In the genomic region with DNA sequence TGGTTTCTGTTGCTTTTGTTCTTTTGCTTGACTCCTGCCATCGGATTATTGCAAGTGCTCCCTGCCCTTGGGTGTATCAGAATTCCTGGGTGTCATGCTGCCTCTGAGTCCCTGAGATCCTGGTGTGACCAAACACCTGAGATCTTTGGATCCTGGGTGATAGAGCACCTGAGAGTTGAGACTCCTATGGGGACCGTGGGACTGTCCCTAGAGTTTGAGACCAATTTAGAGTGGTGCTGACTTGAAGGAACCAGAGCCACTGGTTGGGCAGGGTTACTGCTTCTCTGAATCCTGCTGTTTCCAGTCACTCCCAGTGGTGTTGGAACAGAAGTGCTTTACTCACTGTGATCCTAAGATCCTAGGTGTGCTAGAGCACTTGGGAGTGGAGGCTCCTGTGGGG, we compare ENCODE assay signal across 22 mouse cellular contexts.
A peak's percentile ranks its signal among the peaks of the same experiment; 100 is the strongest.
DNase-seq lines count a peak whose midpoint lies in the region; ATAC-seq lines count a peak whose summit lies in the region.
"Had no signal": no experiment of that assay in that cellular context is flagged by ENCODE, and none has a peak within 500 bp of the region (broad histone marks: within the 10 kb centered on the region; RNA-seq: fewer than 3 reads in every experiment).

No protein-coding gene starts in this region.

- H3K27me3 ChIP-seq in kidney, embryonic 15.5 days, result no peaks in the 10 kb centered on the region
- H3K27me3 ChIP-seq: embryonic facial prominence, embryonic 12.5 days; forebrain, embryonic 13.5 days; forebrain, embryonic 15.5 days; Patski had no signal

- no peak for ATAC-seq in kidney, embryonic 15.5 days (replicated peaks; ENCODE audit: low FRiP score)
- ATAC-seq: activated CD4-positive, CD25-positive, alpha-beta regulatory T cell, adult 4 months; forebrain, embryonic 13.5 days; forebrain, embryonic 15.5 days; Patski had no signal

- peak; percentile 16 for DNase-seq in kidney, adult 11 months
- DNase-seq in kidney, postnatal 10 days, result peak; percentile 22
- DNase-seq in kidney, adult 18-20 months, result no peak
- DNase-seq in thymus, postnatal 25 days, result peak; percentile 6
- DNase-seq in thymus, postnatal 10 days (ENCODE audit: low spot score in 2 of 2), result no peak
- DNase-seq in testis, postnatal 14 days (ENCODE audit: low spot score), result peak; percentile 8
- DNase-seq in MN1 (ENCODE audit: low spot score), result no peak
- DNase-seq: adrenal gland, adult 8-10 months; adrenal gland, postnatal 14 days; adrenal gland, postnatal 36 days; cerebellum, adult 11-12 months; cerebellum, adult 2 months; cerebellum, adult 9-10 months; cerebellum, postnatal 10 days; cerebellum, postnatal 25 days had no signal

- no peak overlapping the region for H3K4me2 ChIP-seq in kidney, embryonic 15.5 days
- H3K4me2 ChIP-seq: embryonic facial prominence, embryonic 12.5 days; forebrain, embryonic 13.5 days; forebrain, embryonic 15.5 days had no signal

- no peak overlapping the region for H3K9ac ChIP-seq in kidney, embryonic 15.5 days
- H3K9ac ChIP-seq: embryonic facial prominence, embryonic 12.5 days; forebrain, embryonic 13.5 days; forebrain, embryonic 15.5 days had no signal

- no peak overlapping the region for H3K4me3 ChIP-seq in kidney, embryonic 15.5 days (replicated peaks)
- H3K4me3 ChIP-seq: embryonic facial prominence, embryonic 10.5 days; embryonic facial prominence, embryonic 12.5 days; forebrain, embryonic 13.5 days; forebrain, embryonic 15.5 days had no signal

- no peaks in the 10 kb centered on the region for H3K9me3 ChIP-seq in kidney, embryonic 15.5 days (replicated peaks)
- H3K9me3 ChIP-seq: embryonic facial prominence, embryonic 12.5 days had no signal

- WGBS in kidney, embryonic 15.5 days, result 78% methylated on average over 2 of the region's 2 CpGs

- no peaks in the 10 kb centered on the region for H3K4me1 ChIP-seq in kidney, embryonic 15.5 days
- H3K4me1 ChIP-seq: embryonic facial prominence, embryonic 10.5 days; embryonic facial prominence, embryonic 12.5 days; forebrain, embryonic 13.5 days; forebrain, embryonic 15.5 days had no signal

- no peak overlapping the region for H3K27ac ChIP-seq in kidney, embryonic 15.5 days
- H3K27ac ChIP-seq: embryonic facial prominence, embryonic 10.5 days; embryonic facial prominence, embryonic 12.5 days; forebrain, embryonic 13.5 days; forebrain, embryonic 15.5 days had no signal

- no peaks in the 10 kb centered on the region for H3K36me3 ChIP-seq in kidney, embryonic 15.5 days
- H3K36me3 ChIP-seq: embryonic facial prominence, embryonic 10.5 days; embryonic facial prominence, embryonic 12.5 days; forebrain, embryonic 15.5 days had no signal

Comparison
In these comparisons a context has a peak if more than half of its experiments do, and no peak if none do; other contexts are left out.
1. DNase-seq: peak in kidney, adult 11 months (single experiment), kidney, postnatal 10 days (single experiment), thymus, postnatal 25 days (single experiment) and testis, postnatal 14 days (single experiment); none in kidney, adult 18-20 months (single experiment), thymus, postnatal 10 days (0 of 2) and MN1 (single experiment).